Mouse (Mus musculus) forebrain, embryonic 10.5 days (tissue): ENCODE measurements at regions not wholly inside any gene's neighbourhood (a gene's known extent, or its start where the extent isn't known, plus 50 kb on each side); places are given as distances from the start of the nearest gene placed in this dataset.

Experiments
- DNase-seq: peaks from one replicate; pipeline ENCODE4 v3.0.0-alpha.2; 2017; ENCODE audit warnings: low spot score; ENCODE audit errors: extremely low spot score
- H3K27ac ChIP-seq: fragments of 300-500 bp; sonication (generic); 2 replicates; pipeline ENCODE4 v1.5.1; 2016; ENCODE audit warnings: mild to moderate bottlenecking
- H3K27me3 ChIP-seq: fragments of 300-500 bp; sonication (generic); 2 replicates; pipeline ENCODE4 v1.6.1; 2016; ENCODE audit warnings: mild to moderate bottlenecking; ENCODE audit not compliant: poor library complexity, severe bottlenecking
- H3K36me3 ChIP-seq: fragments of 300-500 bp; sonication (generic); replicated peaks from 2 replicates; pipeline ENCODE4 v1.6.1; 2016; ENCODE audit warnings: mild to moderate bottlenecking, moderate library complexity
- H3K4me1 ChIP-seq: fragments of 300-500 bp; sonication (generic); 2 replicates; pipeline ENCODE4 v1.6.1; 2016
- H3K4me3 ChIP-seq: fragments of 300-500 bp; sonication (generic); 2 replicates; pipeline ENCODE4 v1.5.1; 2016; ENCODE audit warnings: mild to moderate bottlenecking, moderate library complexity
- H3K9me3 ChIP-seq: fragments of 300-500 bp; sonication (generic); 2 replicates; pipeline ENCODE4 v1.6.1; 2016; ENCODE audit warnings: mild to moderate bottlenecking, moderate library complexity
- WGBS: fragments of 180-500 bp; shearing (Covaris S2); methylation state at CpG from one replicate; pipeline ENCODE4 v1.1.7; 2016; 5-methylcytosine and 5-hydroxymethylcytosine counted together

DNA sequence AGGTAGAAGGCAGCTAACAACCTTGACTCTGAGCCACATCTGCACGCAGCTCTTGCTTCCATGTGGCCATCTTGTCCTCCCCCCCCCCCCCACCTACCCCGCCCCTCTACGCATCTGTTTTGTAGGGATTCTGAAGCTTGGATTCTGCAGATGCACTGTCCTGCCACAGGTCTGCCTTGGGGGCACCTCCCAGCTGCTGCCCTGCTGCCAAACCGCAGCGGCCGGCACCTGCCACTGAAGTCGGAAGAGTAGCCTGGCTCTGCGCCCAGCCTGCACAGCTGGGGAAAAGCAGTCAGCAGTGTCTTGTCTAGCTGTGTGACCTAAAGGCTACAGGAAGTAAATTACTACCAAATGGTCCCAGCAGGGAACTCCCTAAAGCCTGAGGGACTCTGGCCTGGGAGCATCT is 119.3 kb downstream of the Ddx1 start:
- Histone ChIP-seq H3K27me3 (no peaks in the 10 kb centered on the region), H3K27ac (no peak overlapping the region), H3K4me1 (peaks cover 15% of the 10 kb centered on the region), H3K4me3 (no peak overlapping the region), H3K9me3 (no peaks in the 10 kb centered on the region), H3K36me3 (no peaks in the 10 kb centered on the region)
- WGBS: 70% methylated on average over 8 of the region's 8 CpGs
- DNase-seq: peak; percentile 19

DNA sequence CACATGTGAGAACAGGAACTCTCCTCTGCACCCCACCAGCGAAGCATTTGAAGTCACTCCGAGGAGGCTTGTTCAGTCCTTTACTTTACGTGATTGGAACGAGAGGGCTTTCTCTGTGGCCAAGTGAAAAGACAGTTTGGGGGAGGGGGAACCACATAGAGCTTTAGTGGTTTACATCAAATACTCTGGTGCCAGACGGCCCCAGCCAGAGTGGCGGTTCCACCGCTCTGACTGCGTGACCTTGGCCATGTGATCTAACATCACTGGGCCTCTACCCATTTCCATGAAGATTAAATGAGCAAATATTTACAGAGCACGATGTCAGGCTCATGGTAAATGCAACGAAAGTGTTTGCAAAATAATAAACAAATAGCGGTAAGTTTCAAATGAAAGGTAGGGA is 121.6 kb downstream of the Ddx1 start:
- DNase-seq: no peak
- Histone ChIP-seq H3K4me1 (peaks cover 16% of the 10 kb centered on the region), H3K27me3 (no peaks in the 10 kb centered on the region), H3K36me3 (no peaks in the 10 kb centered on the region), H3K27ac (no peak overlapping the region), H3K4me3 (no peak overlapping the region), H3K9me3 (no peaks in the 10 kb centered on the region)
- WGBS: 86% methylated on average over 11 of the region's 11 CpGs

DNA sequence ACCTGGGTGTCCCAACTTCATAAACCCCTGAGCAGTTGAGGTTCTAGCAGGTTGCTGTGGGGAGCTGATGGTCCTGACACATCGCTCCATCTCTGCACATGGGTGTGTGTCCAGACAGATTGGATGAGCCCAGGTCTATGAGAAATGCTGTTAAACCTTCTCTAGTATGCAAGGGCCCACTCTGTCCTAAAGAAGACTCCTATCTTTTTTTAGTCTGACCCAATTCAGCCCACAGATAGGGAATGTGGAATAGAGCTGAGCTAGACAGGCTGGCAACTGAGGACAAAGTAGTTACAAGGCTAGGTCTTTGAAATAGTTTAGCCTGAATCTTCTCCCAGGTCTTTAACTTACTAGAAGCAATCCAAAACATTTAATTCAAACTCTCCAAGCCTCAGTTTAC is 124.0 kb downstream of the Ddx1 start:
- Histone ChIP-seq H3K4me3 (no peak overlapping the region), H3K9me3 (no peaks in the 10 kb centered on the region; the same call in 1 of the 2 replicates), H3K27ac (no peak overlapping the region), H3K4me1 (peaks cover 30% of the 10 kb centered on the region), H3K36me3 (no peaks in the 10 kb centered on the region), H3K27me3 (no peaks in the 10 kb centered on the region)
- no peak for DNase-seq
- 97% methylated on average over 1 of the region's 1 CpGs for WGBS

DNA sequence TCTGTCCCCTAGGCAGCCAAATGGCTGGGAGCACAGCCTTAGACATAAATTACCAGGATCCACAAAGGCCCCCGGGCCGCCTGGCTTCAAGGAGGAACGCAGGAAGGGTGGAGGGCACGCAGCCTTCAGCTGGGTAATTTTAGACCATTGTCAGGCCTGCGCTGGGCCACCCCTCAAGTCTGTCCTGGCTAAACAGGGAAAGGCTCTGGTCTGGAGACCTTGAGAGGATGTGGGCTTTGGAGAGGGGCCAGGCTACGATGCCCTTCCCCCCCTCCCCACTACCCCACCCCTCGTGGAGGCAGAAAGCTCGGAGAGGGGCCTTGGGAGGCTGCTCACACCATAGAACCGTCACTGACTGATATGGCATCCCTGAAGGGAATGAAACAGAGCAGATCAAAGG is 126.7 kb downstream of the Ddx1 start:
- H3K4me1 ChIP-seq: peaks cover 23% of the 10 kb centered on the region
- H3K36me3 ChIP-seq: no peaks in the 10 kb centered on the region
- no peaks in the 10 kb centered on the region; the same call in 1 of the 2 replicates for H3K9me3 ChIP-seq
- 0 out of 2 replicates have a peak overlapping the region, but pooled peaks have one; percentile 48 for H3K27ac ChIP-seq
- no peaks in the 10 kb centered on the region for H3K27me3 ChIP-seq
- H3K4me3 ChIP-seq: no peak overlapping the region
- 69% methylated on average over 9 of the region's 9 CpGs for WGBS
- no peak for DNase-seq

DNA sequence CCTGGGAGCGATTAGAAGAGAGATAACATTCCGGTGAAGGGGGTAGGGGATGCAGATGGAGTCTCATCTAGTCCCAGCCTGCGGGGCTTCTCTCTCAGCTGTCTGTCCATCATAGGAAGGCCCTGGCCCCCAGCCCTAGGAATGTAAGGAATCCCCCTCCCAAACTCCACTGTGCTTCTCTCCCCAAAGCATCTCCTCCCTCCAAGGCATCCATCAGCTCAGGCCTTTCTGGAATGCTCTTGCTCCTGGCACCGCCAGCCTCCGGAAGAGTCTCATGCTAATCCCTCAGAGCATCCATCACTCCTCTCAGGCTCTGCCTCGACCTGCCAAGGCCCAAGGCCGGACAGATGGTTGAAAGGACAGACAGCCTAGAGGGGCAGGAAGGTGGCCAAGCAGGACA is 128.4 kb downstream of the Ddx1 start:
- Histone ChIP-seq H3K27me3 (no peaks in the 10 kb centered on the region), H3K9me3 (no peaks in the 10 kb centered on the region; the same call in 1 of the 2 replicates), H3K36me3 (no peaks in the 10 kb centered on the region), H3K4me1 (peaks cover 14% of the 10 kb centered on the region), H3K4me3 (no peak overlapping the region), H3K27ac (peak overlapping the region; percentile 13; the same call in 1 of the 2 replicates)
- WGBS: 65% methylated on average over 7 of the region's 7 CpGs
- DNase-seq: no peak

DNA sequence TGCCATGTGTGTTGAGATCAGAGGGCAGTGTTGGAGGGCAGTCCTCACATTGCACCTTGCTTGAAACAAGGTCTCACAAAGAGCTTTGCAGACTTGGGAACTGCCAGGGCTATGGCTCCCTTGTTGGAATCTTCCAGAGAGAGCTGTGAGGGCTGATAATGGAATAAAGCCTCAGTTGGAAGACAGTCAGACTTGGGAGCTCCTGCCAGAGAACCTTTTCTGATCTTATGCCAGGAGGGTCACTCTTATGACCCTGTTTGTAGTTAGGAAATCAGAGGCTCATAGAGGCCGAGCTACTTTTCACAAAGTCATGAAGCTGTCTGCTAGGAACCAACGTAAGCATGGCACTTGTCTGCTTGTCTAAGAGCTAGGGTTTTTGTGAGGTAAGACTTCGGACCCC is 129.4 kb downstream of the Ddx1 start:
- no peak for DNase-seq
- H3K27me3 ChIP-seq: no peaks in the 10 kb centered on the region
- H3K27ac ChIP-seq: no peak overlapping the region
- H3K9me3 ChIP-seq: no peaks in the 10 kb centered on the region; the same call in 1 of the 2 replicates
- H3K4me3 ChIP-seq: no peak overlapping the region
- H3K4me1 ChIP-seq: peaks cover 17% of the 10 kb centered on the region
- 92% methylated on average over 3 of the region's 3 CpGs for WGBS
- H3K36me3 ChIP-seq: no peaks in the 10 kb centered on the region

DNA sequence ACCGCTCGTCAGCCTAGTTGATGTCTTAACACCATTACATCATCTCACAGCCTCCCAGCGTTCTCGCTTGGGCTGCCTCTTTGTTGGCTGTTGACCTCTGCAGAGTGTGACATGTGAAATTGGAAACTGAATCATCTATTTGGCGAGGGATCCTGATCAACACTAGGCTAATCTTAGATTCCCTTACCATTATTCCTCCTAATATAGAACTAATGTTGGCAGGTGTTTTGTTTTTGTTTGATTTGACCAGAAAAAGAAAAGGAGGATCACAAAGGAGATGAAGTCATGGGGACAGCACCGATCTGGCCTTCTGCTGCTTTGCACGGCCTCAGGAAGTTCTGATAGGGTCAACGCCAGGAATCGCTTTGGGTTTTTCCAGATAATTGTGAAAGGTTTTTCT is 131.0 kb downstream of the Ddx1 start:
- WGBS: 76% methylated on average over 9 of the region's 9 CpGs

DNA sequence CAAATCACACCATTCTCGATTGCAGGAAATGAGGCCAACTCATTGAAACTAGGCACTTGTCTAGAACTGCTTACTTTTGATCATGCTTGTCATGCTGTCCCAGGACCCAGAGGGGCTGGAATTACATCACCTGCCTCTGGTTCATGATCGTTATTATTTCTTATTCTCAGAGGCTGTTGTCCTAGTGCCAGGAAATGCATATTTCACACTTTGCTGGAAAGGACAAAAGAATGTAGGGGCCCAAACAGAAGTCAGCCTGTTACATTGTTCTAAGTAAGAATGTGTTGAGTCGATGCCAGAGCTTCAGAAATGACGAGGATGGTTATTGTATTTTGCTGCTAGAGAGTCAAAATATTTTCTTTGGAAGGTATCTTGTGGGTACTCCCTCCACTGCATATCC is 134.7 kb downstream of the Ddx1 start:
- Histone ChIP-seq H3K27ac (no peak overlapping the region), H3K4me1 (0 out of 2 replicates have a peak, but pooled peaks cover 3% of the 10 kb centered on the region), H3K4me3 (no peak overlapping the region), H3K36me3 (no peaks in the 10 kb centered on the region), H3K9me3 (no peaks in the 10 kb centered on the region), H3K27me3 (no peaks in the 10 kb centered on the region)
- no peak for DNase-seq
- 88% methylated on average over 4 of the region's 4 CpGs for WGBS

More for the DNA sequence above, 131.0 kb downstream of the Ddx1 start:
- H3K36me3 ChIP-seq: no peaks in the 10 kb centered on the region
- peaks cover 17% of the 10 kb centered on the region for H3K4me1 ChIP-seq
- no peaks in the 10 kb centered on the region for H3K27me3 ChIP-seq
- DNase-seq: no peak
- no peaks in the 10 kb centered on the region; the same call in 1 of the 2 replicates for H3K9me3 ChIP-seq
- H3K27ac ChIP-seq: no peak overlapping the region
- H3K4me3 ChIP-seq: no peak overlapping the region

DNA sequence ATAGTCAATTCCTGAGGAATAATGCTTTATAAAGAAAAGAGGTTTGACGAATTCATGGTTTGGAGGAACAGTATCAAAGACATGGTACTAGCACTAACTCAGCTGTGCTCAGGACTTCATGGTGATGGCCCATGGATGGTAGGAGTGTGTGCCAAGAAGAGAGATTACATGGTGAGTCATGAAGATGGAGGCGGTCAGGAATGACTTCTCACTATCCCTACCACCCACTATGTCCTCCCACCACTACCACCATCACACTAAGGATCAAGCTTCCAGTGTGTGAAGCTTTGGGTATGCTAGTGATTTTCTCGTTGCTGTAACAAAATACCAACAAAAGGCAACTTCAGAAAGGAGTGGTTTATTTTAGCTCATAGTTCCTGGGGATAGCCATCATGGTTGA is 142.1 kb downstream of the Ddx1 start:
- 89% methylated on average over 3 of the region's 3 CpGs for WGBS
- peaks cover 19% of the 10 kb centered on the region for H3K27me3 ChIP-seq
- H3K4me1 ChIP-seq: peaks cover 11% of the 10 kb centered on the region
- H3K36me3 ChIP-seq: no peaks in the 10 kb centered on the region
- H3K27ac ChIP-seq: no peak overlapping the region
- DNase-seq: no peak
- no peaks in the 10 kb centered on the region for H3K9me3 ChIP-seq
- no peak overlapping the region for H3K4me3 ChIP-seq

DNA sequence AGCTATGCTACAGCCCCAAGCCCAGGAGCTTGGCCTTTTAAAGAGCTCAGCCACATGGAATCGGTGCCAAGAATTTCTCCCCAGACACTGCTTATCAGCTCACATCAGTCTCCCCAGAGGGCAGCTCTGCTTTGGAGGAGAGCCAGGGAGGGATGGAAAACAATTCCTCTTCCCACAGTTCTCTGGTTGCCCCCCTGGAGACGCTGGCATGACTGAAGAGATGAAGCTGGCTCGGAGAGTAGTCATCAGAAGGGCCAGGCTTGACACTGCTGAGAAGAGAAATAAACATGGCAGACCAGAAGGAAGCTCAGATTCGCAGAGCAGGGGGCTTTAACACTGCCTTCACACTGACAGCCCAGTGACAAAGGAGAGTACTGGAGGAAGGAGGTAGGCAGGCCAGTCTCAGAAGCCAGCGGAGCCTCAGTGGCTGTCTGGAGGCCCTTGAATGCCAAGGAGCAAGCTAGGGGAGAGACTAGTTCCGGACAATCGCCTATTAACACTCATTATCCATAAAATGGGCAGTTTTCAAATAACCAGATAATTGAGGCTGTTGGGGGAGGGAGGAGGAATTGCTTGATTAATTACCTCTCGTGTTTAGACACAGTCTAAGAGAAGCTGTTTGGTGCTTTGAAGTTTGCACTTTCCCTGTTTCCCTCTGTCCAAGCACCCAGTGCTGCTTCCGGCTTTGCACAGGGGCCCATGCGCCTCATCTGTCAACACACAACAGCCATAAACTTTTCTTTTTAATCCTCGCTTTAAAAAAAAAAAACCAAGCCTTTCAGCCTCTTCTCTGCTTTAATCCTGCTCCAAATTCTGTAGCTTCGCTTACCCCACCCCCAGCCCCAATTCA is 148.3 kb downstream of the Ddx1 start:
- no peaks in the 10 kb centered on the region for H3K9me3 ChIP-seq
- DNase-seq: no peak
- H3K36me3 ChIP-seq: no peaks in the 10 kb centered on the region
- no peak overlapping the region for H3K4me3 ChIP-seq
- peaks cover 28% of the 10 kb centered on the region for H3K4me1 ChIP-seq
- WGBS: 44% methylated on average over 12 of the region's 12 CpGs
- H3K27ac ChIP-seq: peak overlapping the region; percentile 61
- H3K27me3 ChIP-seq: peaks cover 24% of the 10 kb centered on the region

DNA sequence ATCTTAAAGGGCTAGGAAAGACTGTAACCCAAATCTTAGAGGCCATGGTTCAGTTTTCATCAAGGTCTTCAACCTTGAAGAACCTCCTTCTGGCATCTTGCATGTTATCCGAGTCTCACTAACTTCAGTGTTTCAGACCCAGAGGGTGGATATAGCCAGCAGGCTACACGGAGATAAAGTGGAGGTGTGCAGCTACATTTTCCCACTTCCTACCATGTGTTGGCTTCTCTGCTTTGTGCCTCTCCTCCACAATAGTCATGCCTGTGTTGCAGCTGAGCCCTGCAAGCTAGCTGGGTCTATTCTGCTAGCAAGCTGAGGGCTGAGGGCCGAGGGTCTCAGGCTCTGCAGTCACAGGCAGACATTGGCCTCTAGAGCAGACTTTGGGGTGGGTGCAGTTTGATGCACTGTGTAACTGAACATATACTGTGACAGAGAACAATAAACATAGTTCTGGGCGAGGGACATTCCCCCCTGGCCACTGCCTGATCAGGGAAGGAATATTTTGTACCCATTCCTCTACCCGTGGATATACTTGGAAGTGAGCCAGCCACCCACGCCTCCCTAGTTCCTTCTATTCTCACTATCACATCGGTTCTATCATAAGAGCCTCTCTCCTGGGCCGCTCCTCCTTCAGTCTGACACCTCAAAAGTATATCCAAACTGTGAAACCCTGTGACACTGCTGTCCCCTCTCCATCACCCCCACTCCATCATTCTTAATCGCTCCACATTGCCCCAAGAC is 152.6 kb upstream of the Mycn start:
- Histone ChIP-seq H3K27me3 (no peaks in the 10 kb centered on the region), H3K36me3 (no peaks in the 10 kb centered on the region), H3K4me3 (no peak overlapping the region), H3K4me1 (0 out of 2 replicates have a peak, but pooled peaks cover 6% of the 10 kb centered on the region), H3K9me3 (no peaks in the 10 kb centered on the region), H3K27ac (no peak overlapping the region)
- WGBS: 86% methylated on average over 9 of the region's 9 CpGs
- DNase-seq: no peak

DNA sequence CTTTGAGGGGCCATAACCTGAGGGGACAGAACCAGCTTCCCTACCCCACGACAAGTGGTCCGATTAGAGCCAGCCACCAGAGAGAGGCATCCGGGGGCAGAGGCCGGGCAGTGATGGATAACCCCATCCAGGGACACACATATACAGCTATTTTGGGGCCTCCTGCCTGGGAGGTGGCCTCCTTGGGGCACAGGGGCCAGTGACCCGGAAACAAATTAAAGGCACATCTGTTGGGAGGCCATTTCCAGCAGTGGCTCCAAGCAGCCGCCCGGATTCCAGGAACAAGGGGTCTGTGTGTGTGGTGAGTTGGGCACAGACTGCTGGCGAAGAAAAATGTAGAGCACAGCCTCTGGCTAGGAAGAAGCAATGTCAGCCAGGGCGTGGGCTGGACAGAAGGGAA is 144.2 kb upstream of the Mycn start:
- Histone ChIP-seq H3K9me3 (no peaks in the 10 kb centered on the region), H3K36me3 (no peaks in the 10 kb centered on the region), H3K27ac (0 out of 2 replicates have a peak overlapping the region, but pooled peaks have one; percentile 58), H3K4me1 (peaks cover 18% of the 10 kb centered on the region), H3K4me3 (no peak overlapping the region), H3K27me3 (no peaks in the 10 kb centered on the region)
- WGBS: 55% methylated on average over 9 of the region's 9 CpGs
- DNase-seq: no peak

DNA sequence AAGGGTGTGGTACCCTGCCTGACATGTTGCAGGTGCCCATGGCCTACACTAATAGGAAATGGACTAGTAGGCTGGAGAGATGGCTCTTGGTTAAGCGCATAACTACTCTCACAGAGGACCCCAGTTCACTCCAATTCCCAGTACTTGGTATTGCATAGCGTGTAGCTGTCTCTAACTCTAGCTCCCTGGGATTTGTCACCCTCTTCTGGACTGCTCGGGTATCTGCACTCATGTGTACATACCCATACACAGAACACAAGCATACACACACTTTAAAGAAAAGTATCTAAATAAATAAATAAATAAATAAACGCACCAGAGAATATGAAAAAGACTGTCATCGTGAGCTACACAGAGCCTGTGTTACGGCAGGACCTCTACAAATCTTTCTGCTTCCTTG is 143.8 kb upstream of the Mycn start:
- no peaks in the 10 kb centered on the region for H3K9me3 ChIP-seq
- H3K27me3 ChIP-seq: no peaks in the 10 kb centered on the region
- no peak overlapping the region for H3K4me3 ChIP-seq
- no peak for DNase-seq
- peaks cover 23% of the 10 kb centered on the region for H3K4me1 ChIP-seq
- H3K36me3 ChIP-seq: no peaks in the 10 kb centered on the region
- 79% methylated on average over 6 of the region's 6 CpGs for WGBS
- H3K27ac ChIP-seq: 0 out of 2 replicates have a peak overlapping the region, but pooled peaks have one; percentile 58
